Mouse (Mus musculus): ENCODE results near the gene Snx30.

Gene Snx30

DNA sequence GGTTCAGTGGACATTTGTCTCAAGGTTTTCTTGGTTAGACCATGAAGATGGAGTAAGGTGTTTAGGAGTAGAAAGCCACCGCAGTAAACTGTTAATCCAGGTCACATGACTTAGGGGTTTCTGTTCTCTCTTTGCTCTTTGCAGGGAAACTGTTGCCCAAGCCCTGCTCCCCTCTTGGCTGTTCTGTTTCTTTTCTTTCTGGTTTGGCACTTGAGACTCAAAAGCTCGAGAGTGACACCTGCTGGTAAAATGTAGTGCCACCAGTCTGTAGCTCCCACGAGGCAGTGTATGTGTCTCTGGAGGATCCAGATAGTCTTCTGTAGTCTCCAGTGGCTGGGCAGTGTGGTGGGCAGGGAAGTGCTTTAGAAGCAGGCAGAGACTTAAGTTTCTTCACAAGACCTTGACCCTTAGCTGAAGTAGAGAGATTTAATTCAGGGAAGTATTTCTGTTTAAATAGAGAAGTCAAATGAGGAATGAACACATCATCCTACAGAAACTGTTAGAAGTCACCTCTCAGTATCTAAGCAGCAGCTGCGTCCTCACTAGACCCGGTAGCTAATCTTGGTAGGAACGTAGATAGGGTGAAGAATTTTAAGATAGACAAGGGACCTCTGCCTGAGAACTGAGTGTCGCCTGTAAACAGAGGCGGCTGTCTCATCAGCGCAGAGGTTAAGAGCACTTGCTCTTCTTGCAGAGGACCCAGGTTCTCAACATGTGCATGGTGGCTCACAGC, 65.4 kb downstream of the Snx30 start:
- DNase-seq (ENCODE audit: low spot score in 2 of 2) = peak; percentile 55 to 60

DNA sequence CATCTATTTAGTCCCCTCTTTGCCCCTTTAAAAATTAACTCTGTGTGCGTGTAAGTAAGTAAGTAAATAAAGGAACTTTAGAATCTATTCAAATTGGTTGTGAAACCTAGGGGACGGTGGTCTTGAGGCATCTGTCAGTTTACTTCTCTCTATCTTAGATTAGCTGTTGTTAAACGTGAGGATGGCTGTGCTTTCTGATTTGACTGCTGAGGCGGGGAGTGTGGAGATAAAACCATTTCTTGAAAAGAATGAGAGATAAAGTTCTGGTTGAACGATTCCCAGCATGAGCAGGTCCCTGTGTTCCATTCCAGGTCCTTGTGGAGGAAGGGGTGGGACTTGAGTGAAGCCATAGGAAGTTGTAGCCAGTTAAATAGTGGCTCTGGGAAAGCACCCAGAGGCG, 67.6 kb downstream of the Snx30 start:
- no peak for DNase-seq (ENCODE audit: low spot score in 2 of 2)

DNA sequence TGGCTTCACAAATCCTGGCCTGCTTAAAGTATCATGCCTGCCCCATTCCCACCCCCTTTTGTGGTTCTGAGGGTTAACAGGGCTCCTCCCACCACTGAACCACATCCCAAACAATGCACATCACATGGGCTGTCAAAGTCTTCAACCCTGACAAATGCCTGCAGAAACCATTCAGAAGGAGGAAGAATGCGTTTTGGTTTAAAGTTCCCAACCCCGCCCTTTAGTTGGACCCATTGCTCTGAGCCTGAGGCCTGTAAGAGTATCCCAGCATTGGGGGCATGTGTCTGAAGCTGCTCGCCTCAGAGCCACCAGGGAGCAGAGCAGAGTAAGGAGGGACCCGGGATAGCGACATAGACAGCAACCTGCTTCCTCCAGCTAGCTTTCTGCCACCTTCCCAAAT, 68.2 kb downstream of the Snx30 start:
- no peak for DNase-seq (ENCODE audit: low spot score in 2 of 2)

DNA sequence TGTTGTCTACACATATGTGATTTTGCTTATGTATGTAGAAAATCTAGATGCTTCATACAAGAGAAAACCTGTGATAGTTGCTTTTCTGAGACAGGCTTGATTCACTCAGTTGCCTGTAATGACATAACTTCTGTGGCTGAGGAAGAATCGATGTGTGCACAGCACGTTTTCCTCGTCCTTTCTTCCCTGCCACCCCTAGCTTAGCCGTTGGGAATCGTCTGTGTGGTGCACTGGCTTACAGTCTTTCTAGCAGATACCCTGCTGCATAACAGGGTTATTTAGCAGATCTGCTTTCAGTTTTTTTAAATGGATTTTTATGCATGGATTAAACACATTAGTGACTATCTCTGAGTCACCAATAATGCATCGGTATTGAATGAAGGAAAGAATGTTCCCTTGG, 70.9 kb downstream of the Snx30 start:
- DNase-seq (ENCODE audit: low spot score in 2 of 2) = no peak

DNA sequence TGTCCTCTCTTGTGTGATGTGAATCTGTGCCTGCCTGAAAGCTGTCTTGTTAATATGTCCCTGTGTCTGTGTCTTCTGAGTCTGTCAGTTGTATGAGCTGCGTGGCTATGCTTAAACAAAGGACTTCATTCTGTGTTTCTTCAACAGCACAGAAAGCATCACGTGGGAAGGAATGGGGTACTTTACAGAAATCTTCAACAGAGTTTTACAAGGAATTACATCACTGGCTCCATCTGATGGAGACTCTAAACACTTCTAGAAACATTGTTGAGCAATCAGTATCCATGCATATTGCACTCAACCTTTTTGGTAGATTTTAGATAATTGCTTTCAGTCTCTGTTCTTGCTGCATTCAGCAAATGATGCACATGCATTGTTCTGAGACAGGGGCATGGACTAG, 71.4 kb downstream of the Snx30 start:
- no peak for DNase-seq (ENCODE audit: low spot score in 2 of 2)

DNA sequence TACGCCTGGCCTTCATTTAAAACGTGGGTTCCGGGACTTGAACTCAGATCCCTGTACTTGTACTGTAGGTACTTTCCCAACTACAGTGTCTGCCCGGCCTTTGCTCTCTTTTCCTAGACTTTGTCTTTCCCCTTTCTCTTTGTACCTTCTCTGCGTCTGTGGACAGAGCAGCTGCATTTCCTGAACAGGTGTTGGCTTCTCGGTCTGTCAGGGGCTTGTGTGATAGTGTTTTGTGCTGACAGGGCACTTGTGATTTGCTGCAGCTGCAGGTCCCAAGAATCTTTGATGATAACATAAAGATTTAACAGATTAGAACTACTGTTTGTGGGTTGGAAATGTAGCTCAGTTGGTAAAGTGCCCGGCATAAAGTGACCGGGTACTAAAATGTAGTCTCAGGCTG, 73.0 kb downstream of the Snx30 start:
- DNase-seq (ENCODE audit: low spot score in 2 of 2) = no peak

DNA sequence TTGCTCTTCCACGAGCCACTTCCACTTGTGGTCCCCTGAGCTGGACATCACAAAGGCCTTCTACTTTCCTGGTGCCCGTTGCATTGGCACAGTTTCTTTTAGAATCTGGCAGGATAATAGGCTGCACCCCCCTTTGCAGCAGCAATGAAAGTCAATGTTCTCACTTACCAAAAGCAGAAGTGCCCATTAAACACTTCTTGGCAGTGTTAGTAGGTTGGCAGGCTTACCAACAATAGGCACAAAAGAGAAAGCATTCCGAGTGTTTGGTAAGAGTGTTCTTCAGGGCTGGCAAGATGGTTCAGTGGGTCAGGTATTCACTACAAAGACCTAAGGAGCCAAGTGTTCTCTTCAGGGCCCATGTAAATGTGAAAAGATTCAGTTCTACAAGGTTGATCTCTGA, 73.8 kb downstream of the Snx30 start:
- DNase-seq (ENCODE audit: low spot score in 2 of 2) = no peak

DNA sequence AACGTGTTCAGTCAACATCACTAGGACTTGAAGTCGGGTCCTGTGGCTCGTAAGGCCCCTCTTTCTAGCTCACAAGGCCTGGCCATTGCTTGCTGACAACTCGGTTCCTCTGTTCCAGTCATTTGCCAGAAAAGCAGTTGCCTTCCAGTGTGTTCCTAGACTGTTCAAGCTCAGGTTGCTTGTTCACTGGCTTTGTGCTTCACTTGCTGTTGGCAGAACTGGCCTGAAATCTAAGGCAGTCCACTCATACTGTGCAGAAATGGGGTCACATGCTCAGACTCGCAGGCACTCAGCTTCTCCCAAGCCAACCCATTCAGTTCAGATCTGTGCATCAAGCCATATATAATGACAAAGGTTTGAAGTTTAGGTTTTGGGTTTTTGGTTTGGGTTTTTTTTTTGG, 75.1 kb downstream of the Snx30 start:
- no peak for DNase-seq (ENCODE audit: low spot score in 2 of 2)

DNA sequence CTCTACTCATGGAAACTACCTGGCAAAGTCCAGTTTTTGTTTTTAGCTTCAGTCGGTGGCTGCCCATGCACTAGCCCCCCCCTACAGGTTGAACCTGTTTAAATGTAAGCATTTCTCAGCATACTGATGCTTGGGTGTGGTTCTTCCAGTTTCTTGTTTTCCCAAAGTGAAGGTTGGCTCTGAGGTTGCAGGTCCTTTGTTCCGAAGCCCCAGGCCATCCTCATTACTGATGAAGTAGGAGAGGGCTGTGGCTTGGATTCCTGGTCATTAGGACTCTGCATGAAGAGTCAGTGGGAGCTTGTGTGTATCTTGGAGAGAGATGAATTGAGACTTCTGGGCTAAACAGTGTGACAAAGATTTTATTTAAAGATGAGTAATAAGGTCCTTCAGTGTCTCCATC, 75.6 kb downstream of the Snx30 start:
- DNase-seq (ENCODE audit: low spot score in 2 of 2) = no peak

DNA sequence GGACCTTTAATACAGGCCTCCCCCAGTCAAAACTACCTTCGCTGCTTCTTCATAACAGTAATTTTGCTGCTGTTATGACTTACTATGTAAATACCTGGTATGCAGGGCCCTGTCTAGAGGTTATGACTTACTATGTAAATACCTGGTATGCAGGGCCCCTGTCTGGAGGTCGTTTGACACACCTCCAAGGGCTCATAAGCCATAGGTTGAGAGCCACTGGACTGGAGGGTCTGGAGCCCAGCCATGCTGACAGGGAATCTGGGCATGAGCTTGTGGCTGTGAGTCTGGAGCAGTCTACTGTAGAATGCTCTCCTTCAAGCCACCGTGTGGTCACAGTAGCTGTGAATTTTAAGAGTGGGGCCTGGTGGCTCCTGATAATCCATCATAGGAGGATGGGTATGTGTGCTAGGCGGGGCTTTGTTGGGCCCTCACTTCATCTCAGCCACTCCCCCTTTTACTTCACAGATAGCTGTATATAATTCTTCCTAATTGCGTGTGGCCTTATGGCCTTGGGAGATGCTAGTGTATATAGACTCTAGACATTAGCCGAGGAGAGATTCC, 78.6 kb downstream of the Snx30 start:
- no peak for DNase-seq (ENCODE audit: low spot score in 2 of 2)

DNA sequence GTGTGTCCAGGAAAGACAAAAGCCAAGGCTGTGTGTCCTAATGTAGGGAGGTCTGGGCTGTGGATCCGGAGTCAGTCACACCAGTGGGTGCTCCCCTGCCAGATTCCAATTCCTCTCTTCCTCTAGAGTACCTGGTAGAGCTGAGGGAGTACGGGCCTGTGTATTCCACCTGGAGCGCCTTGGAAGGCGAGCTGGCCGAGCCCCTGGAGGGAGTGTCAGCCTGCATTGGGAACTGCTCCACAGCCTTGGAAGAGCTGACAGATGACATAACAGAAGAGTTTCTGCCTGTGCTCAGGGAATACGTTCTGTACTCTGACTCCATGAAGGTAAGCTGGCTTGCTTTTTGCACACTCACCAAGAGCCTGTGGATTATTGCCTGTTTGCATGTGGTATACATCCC, 80.6 kb downstream of the Snx30 start:
- no peak for DNase-seq (ENCODE audit: low spot score in 2 of 2)

DNA sequence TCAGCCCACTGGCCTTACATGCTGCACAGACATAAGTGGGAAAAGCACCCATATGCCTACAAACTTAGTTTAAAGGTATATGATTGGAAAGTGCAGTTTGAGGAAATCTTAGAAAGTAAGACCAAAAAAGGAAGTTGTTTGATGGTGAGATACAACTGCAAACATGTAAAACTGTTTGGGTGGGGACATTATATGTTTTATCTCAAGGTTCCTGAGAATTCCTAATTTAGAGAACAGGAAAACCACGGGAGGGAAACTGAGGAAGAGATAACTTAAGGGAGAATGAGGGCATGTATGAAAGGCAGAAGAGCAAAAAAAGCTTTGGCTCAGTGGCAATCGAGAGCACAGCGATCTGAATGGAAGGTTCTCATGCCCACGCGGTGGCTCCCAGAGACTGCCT, 81.4 kb downstream of the Snx30 start:
- DNase-seq (ENCODE audit: low spot score in 2 of 2) = no peak

DNA sequence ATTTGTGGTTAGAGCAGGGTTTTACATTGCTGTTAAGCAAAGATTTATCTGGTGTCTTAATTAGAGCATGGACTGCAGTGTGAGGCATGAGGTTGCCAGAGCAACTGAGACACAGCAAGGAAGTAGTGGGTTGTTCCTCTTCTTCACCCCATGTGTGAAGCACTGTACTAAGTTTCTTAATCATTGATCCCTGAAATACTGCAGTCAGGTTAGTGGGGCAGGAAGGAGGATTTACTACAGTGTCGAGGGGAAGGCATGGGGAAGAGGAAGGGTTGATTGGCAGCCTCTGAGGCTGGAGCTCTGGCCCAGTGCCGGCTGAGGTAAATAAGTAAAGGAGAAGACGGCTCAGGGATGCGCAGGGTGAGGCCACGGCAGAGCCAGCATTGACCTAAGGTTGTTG, 82.4 kb downstream of the Snx30 start:
- DNase-seq (ENCODE audit: low spot score in 2 of 2) = no peak

DNA sequence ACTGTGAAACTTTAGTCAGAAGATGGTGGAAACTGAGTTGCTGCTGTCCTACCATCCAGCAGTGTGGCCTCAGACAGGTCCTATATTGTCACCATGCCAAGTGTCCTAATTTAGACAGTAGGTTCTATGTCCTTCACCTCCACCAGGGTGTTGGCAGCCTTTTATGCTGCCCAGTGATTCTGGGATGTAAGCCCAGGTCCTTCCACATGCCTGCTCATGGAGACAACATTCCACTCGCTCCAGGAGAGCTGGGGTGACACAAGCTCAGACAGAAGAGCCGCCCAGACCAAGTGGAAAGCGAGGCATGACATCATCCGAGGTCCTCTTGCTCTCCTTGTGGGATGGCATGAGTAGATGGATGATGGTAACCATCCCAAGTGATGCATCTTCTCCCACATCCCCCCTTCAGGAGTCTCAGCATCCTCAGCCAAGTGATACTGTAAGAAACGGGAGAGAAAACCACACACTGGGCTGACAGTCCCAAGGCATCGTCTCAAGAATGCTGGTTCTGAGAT, 84.5 kb downstream of the Snx30 start:
- no peak for DNase-seq (ENCODE audit: low spot score in 2 of 2)

DNA sequence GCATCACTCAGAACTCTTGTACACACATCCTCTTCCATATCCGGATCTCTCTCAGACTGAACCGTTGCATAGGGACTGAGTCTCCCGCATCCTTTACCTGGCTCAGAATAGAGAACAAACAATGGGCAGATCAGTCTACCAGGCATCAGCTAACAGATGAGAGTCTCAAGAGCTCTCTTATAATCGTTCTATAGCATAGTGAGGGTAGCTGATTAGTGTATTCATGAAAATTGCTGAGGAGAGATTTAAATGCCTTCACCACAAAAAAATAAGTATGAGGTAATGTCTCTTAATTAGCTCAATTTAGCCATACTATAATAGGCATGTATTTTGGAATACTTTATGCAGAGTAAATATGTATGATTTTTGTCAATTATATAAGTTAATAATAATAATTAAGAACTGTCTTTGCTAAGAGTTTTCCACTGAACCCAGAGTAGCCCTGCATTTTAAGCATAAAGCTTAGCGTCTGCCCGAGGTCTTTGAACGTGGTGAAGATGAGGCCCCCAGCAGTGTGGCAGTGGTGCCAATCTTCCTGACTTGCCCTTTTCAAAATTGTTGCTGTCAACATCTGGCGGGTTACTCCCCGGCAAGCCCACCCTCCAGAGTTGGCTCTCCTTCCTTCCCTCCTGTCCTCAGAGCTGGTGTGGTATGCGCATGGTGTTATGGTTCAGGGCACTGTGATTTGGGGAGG, 86.2 kb downstream of the Snx30 start:
- no peak for DNase-seq (ENCODE audit: low spot score in 2 of 2)

DNA sequence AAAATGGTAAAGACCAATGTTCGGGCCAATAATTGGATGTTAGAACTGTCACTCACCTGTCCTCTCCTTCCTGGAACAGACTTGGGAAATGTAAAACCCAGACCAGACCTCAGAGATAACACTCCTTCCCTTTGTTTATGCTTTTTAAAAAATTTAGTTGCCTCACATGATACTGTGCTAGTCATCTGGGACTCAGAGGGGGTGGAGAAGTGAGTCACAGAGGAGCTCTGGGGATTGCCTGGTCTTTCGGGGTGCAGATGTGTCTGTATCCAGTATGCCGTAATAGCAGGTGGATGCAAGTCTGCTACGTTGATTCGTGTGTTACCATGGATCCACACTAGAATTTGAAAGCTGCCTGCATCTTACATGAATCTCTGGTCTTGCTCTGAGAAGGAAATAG, 87.1 kb downstream of the Snx30 start:
- DNase-seq (ENCODE audit: low spot score in 2 of 2) = no peak

DNA sequence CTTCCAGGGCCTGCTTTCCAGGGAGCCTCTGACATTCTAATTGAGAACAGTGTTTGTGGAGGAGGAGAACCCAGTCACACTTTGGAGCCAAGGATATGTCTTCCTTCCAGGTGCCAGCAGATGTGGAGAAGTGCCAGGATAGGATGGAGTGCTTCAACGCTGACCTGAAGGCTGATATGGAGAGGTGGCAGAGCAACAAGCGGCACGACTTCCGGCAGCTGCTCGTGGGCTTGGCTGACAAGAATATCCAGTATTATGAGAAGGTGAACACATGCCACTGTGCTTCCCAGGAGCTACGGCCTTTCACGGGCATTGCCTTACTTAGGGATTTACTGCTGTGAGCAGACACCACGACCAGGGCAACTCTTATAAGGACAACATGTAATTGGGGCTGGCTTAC, 88.8 kb downstream of the Snx30 start:
- no peak for DNase-seq (ENCODE audit: low spot score in 2 of 2)

DNA sequence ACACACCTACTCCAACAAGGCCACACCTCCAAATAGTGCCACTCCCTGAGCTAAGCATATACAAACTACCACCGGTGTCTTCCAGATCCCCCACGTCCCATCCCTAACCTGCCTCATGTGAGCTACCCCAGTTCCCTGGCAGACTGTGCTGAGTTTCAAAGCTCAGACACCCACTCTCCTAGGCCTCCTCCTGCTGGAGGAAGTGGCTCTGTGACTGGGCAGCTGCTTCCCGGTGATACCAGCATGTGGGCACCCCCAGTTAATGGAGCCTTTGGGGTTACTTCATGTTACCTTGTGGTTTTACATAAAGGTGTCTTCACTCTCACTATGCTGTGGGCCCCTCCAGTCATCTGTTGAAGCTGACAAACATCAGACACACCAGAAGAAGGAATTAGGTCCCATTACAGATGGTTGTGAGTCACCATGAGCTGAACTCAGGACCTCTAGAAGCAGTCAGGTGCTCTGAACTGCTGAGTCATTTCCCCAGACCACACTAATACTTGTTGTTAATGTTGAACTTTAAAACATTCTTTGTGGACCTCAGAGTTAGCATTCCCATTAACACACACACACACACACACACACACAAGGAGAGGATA, 89.4 kb downstream of the Snx30 start:
- DNase-seq (ENCODE audit: low spot score in 2 of 2) = no peak

DNA sequence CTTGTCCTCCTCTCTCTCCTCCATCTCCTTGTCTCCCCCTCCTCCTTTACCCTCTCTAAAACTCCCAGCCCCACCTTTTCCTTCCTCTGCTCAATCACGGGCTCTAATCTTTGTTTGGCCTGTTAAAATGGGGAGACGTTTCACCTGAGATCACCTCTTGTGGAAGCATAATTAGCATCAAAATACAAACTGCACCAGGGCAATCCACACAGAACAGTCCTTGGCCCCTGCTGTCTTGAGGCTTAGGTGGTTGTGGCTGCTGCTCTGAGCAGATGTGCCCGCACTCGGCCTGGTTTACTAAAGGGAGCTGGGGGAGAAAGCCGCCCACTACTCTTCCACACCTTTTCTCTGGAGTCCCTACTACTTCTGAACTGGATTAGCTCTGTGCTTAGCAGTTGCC, 90.4 kb downstream of the Snx30 start:
- no peak for DNase-seq (ENCODE audit: low spot score in 2 of 2)

DNA sequence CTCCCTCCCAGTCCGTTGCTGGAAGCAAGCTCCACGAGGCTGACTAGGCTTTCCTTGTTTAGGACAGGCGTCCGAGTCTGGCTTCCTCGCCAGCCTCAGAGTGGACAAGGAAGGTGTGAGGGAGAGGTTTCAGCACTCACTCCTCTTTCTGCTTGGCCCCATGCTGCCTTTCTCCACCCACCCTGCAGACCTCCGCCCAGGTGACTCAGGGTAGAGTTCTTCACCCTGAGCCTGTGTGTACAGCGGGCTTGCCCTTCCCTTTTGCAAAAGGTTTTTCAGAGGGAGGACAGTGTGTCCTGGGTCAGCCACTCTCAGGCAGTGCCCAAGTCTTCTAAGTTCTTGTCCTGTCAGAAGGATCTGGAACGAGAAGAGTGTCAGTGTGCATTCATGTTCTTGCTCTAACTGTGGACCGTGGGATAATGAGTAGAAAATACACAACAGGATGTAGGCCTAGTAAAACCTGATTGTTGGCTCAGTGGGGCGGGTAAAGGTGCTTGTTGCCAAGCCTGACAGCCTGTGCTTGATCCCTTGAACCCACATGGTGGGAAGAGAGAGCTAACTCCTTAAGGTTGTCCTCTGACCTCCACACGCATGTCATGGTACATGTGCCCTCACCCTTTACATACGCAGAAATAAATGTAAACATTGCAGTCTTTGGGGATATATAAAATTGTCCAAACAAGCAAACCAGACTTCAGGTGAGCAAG, 92.3 kb downstream of the Snx30 start:
- no peak for DNase-seq (ENCODE audit: low spot score in 2 of 2)

DNA sequence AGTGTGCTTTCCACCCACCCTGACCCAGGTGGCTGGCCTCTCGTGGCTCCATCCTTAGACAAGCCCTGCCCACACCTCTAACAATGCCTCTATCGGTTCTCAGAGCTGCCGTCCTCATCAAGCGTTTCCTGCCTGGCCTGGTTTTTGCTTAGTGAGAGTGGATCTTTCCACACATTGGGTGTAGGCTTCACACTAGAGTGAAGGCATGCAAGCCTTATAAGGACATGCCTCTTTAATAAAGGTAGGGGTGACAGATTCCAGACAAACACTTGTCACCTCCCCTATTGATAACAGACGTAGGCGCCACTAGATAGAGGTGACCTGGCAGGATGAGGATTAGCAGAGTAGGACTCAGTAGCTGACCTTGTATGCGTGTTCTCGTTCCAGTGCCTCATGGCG, 92.9 kb downstream of the Snx30 start:
- no peak for DNase-seq (ENCODE audit: low spot score in 2 of 2)

DNA sequence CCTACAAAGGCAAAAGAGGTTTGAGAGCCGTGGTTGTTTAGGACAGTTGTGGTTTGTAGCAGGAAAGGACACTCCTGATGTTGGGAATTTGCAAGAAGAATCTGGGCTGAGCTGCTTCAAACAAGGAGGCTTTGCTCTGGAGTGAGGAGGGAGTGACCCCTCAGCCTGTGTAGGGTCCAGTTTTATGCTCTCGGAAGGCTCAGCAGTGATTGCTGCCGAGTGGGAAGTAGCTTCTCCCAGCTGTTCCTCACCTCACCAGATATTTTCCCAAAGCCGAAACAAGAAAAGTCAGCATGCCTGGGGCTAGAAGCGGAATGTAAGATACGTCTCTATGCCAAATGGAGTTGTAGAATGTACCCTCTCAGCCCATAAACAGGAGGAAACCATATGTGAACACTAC, 96.2 kb downstream of the Snx30 start:
- no peak for DNase-seq (ENCODE audit: low spot score in 2 of 2)
